14 mouse cellular contexts compared by ENCODE assay signal in the genomic region with DNA sequence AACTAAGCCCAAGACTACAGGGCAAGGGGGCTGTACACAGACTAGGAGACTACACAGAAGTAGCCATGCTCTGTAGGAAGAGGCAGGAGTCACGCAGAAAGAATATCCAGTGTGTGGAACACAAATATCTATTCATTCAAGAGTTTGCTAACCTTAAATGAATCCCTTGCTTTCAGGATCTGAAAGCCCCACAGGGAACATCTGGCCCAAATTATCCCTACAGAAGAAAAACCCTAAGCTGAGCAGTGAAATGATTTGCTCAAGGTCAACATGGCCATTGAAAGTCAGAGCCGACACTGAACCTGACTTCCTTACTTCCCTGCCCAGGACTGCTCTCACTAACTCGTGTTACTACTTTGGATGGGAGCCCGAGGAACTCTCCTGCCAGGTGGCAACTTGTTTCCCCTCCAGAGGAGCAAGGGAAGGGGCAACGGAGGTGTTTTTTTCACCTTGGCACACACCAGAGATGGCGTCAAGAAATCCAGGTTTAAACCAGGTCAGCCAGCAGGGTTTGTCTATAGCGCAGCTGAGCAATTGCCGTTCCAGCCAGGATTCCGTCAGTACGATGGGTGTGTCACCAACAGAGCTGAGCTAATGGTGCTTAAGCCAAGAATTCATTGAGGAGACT.
DNase-seq lines count a peak whose midpoint lies in the region; ATAC-seq lines count a peak whose summit lies in the region.
"Had no signal": no experiment of that assay in that cellular context is flagged by ENCODE, and none has a peak within 500 bp of the region (broad histone marks: within the 10 kb centered on the region; RNA-seq: fewer than 3 reads in every experiment).

No protein-coding gene starts in this region.

- H3K4me1 ChIP-seq in heart, embryonic 11.5 days (ENCODE audit: control insufficient read depth, insufficient read depth, low read length) = no peaks in the 10 kb centered on the region
- peaks cover 34% of the 10 kb centered on the region for H3K4me1 ChIP-seq in embryonic facial prominence, embryonic 13.5 days

- H3K9me3 ChIP-seq in heart, embryonic 11.5 days (replicated peaks; ENCODE audit: control insufficient read depth, low read length) = no peaks in the 10 kb centered on the region
- H3K9me3 ChIP-seq in embryonic facial prominence, embryonic 13.5 days = no peaks in the 10 kb centered on the region
- H3K9me3 ChIP-seq: forebrain, embryonic 10.5 days; lung, embryonic 15.5 days had no signal

- no peak for ATAC-seq in heart, embryonic 11.5 days (replicated peaks; ENCODE audit: insufficient number of reproducible peaks, low FRiP score, low TSS enrichment)
- no peak for ATAC-seq in embryonic facial prominence, embryonic 13.5 days (ENCODE audit: insufficient number of reproducible peaks, insufficient read depth, low FRiP score, low TSS enrichment, low read depth)
- no peak for ATAC-seq in erythroblast, adult 5-6 weeks (replicated peaks; ENCODE audit: low FRiP score, poor library complexity, severe bottlenecking)

- H3K9ac ChIP-seq in heart, embryonic 11.5 days (ENCODE audit: low read depth, low read length) = no peak overlapping the region
- no peak overlapping the region for H3K9ac ChIP-seq in embryonic facial prominence, embryonic 13.5 days
- H3K9ac ChIP-seq: lung, embryonic 15.5 days had no signal

- WGBS in heart, embryonic 11.5 days (ENCODE audit: insufficient replicate concordance) = 78% methylated on average over 10 of the region's 10 CpGs
- WGBS in embryonic facial prominence, embryonic 13.5 days = 43% methylated on average over 10 of the region's 10 CpGs

- no peaks in the 10 kb centered on the region for H3K27me3 ChIP-seq in heart, embryonic 11.5 days (ENCODE audit: control insufficient read depth, insufficient read depth, low read length)
- H3K27me3 ChIP-seq in embryonic facial prominence, embryonic 13.5 days = no peaks in the 10 kb centered on the region
- H3K27me3 ChIP-seq: lung, embryonic 15.5 days had no signal

- H3K27ac ChIP-seq in heart, embryonic 11.5 days (ENCODE audit: low read depth, low read length) = no peak overlapping the region
- peak overlapping the region; percentile 53 for H3K27ac ChIP-seq in embryonic facial prominence, embryonic 13.5 days
- H3K27ac ChIP-seq: forebrain, embryonic 10.5 days; left cerebral cortex, adult 2 months; lung, embryonic 15.5 days had no signal

- no peak overlapping the region for H3K4me3 ChIP-seq in heart, embryonic 11.5 days (ENCODE audit: low read depth, low read length)
- H3K4me3 ChIP-seq in embryonic facial prominence, embryonic 13.5 days = no peak overlapping the region
- H3K4me3 ChIP-seq: forebrain, embryonic 10.5 days; left cerebral cortex, adult 2 months; lung, embryonic 15.5 days; myocyte had no signal

- peak; percentile 62 to 70 for DNase-seq in heart, adult 18-20 months
- DNase-seq in ZHBTc4 (ENCODE audit: low read depth, low spot score) = peak; percentile 7
- peak; percentile 27 to 70 for DNase-seq in kidney, postnatal 25 days
- DNase-seq in spleen, postnatal 4 days (ENCODE audit: low spot score in 2 of 2) = no peak
- DNase-seq: adrenal gland, adult 8-10 months; right cerebral cortex, adult 18-20 months; thymus, adult 18-20 months had no signal

- no peak overlapping the region for H3K4me2 ChIP-seq in heart, embryonic 11.5 days
- no peak overlapping the region for H3K4me2 ChIP-seq in embryonic facial prominence, embryonic 13.5 days
- H3K4me2 ChIP-seq: lung, embryonic 15.5 days had no signal

- no peaks in the 10 kb centered on the region for H3K36me3 ChIP-seq in heart, embryonic 11.5 days (ENCODE audit: control insufficient read depth, insufficient read depth, low read length)
- no peaks in the 10 kb centered on the region for H3K36me3 ChIP-seq in embryonic facial prominence, embryonic 13.5 days
- H3K36me3 ChIP-seq: forebrain, embryonic 10.5 days; lung, embryonic 15.5 days had no signal

Comparison
In these comparisons a context has a peak if more than half of its experiments do, and no peak if none do; other contexts are left out.
1. DNase-seq: peak in heart, adult 18-20 months (2 of 2), ZHBTc4 (single experiment) and kidney, postnatal 25 days (2 of 2); none in spleen, postnatal 4 days (0 of 2).